Mouse (Mus musculus) hindbrain, embryonic 11.5 days (tissue): ENCODE results near the gene Cenpi. TPM values are rescaled to one million over a fixed set of nuclear protein-coding genes. Genes with fewer than 3 reads are reported as not detected.

Source experiments
- ATAC-seq: fragments of 200-750 bp; cut with Nextera tagmentation; 2 replicates; pipeline ENCODE4 v1.8.0; 2017; ENCODE audit warnings: mild to moderate bottlenecking, moderate TSS enrichment, moderate library complexity; ENCODE audit not compliant: low FRiP score
- DNase-seq: peaks from one replicate; pipeline ENCODE4 v3.0.0-alpha.2; 2015; ENCODE audit warnings: low spot score
- H3K27ac ChIP-seq: fragments of 300-500 bp; sonication (generic); 2 replicates; pipeline ENCODE4 v1.5.1; 2014; ENCODE audit warnings: mild to moderate bottlenecking, low read depth, low read length
- H3K27me3 ChIP-seq: fragments of 300-500 bp; sonication (generic); 2 replicates; pipeline ENCODE4 v1.6.1; 2014; ENCODE audit warnings: mild to moderate bottlenecking, low read length, moderate library complexity, mixed read lengths; ENCODE audit not compliant: control insufficient read depth, insufficient read depth
- H3K36me3 ChIP-seq: fragments of 300-500 bp; sonication (generic); 2 replicates; pipeline ENCODE4 v1.6.1; 2014; ENCODE audit warnings: mild to moderate bottlenecking, low read length, moderate library complexity, mixed read lengths; ENCODE audit not compliant: control insufficient read depth, insufficient read depth
- H3K4me1 ChIP-seq: fragments of 300-500 bp; sonication (generic); replicated peaks from 2 replicates; pipeline ENCODE4 v1.6.1; 2014; ENCODE audit warnings: low read length, mixed read lengths; ENCODE audit not compliant: control insufficient read depth, insufficient read depth
- H3K4me2 ChIP-seq: fragments of 300-500 bp; sonication (generic); replicated peaks from 2 replicates; pipeline ENCODE4 v1.6.1; 2014; ENCODE audit warnings: mild to moderate bottlenecking, low read depth, low read length
- H3K4me3 ChIP-seq: fragments of 300-500 bp; sonication (generic); 2 replicates; pipeline ENCODE4 v1.5.1; 2014; ENCODE audit warnings: low read depth, low read length
- H3K9ac ChIP-seq: fragments of 300-500 bp; sonication (generic); 2 replicates; pipeline ENCODE4 v1.6.1; 2014; ENCODE audit warnings: low read depth, low read length
- H3K9me3 ChIP-seq: fragments of 300-500 bp; sonication (generic); 2 replicates; pipeline ENCODE4 v1.6.1; 2016; ENCODE audit warnings: low read length; ENCODE audit not compliant: control insufficient read depth
- WGBS: fragments of 180-500 bp; shearing (Covaris S2); extraction: QIAGEN DNeasy Blood & Tissue Kit; methylation state at CpG from one replicate; pipeline ENCODE4 v1.1.7; 2014; 5-methylcytosine and 5-hydroxymethylcytosine counted together
- polyA plus RNA-seq: library from polyadenylated mRNA; unstranded; fragments of >200 nt; fragmentation: Nextera tagmentation; extraction: Ambion mirVana; gene quantifications from 2 replicates; pipeline ENCODE4 v1.2.1, GENCODE M21; 2014

The Cenpi gene
- polyA plus RNA-seq, 1 experiment from 2014 or later: 27.6 TPM

GRCm38 (mm10) chrX:134374190-134374589, 66.3 kb downstream of the Cenpi start:
- no peaks in the 10 kb centered on the region for H3K4me1 ChIP-seq
- ATAC-seq (no peak), DNase-seq (no peak)
- no peaks in the 10 kb centered on the region for H3K9me3 ChIP-seq
- no peak overlapping the region for H3K27ac ChIP-seq
- H3K4me2 ChIP-seq: no peak overlapping the region
- no peaks in the 10 kb centered on the region for H3K36me3 ChIP-seq
- H3K27me3 ChIP-seq: no peaks in the 10 kb centered on the region
- H3K4me3 ChIP-seq: no peak overlapping the region
- 57% methylated on average over 1 of the region's 1 CpGs for WGBS
- no peak overlapping the region for H3K9ac ChIP-seq

DNA sequence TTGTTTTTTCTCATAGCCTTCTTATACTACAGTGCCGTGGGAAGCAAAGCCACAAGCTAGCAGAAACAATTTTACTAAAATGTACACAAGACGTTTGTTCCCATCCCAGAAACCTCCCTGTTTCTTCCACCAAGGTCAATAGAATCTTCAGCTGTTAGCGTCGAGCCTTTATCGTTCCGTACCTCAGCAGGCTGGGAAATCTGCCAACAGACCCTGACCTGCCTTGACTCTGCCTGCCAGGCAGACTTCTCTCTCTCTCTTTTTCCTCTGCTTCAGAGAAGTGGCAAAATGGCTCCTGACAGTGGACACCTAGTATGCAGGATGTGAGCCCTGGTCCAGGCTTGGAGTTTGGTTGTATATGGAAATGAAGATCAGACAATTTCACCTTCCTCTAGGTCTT, 77.0 kb downstream of the Cenpi start:
- ATAC-seq (no peak), DNase-seq (no peak)
- no peaks in the 10 kb centered on the region for H3K36me3 ChIP-seq
- no peaks in the 10 kb centered on the region for H3K9me3 ChIP-seq
- H3K4me3 ChIP-seq: no peak overlapping the region
- 88% methylated on average over 6 of the region's 6 CpGs for WGBS
- H3K4me1 ChIP-seq: no peaks in the 10 kb centered on the region
- H3K4me2 ChIP-seq: no peak overlapping the region
- no peak overlapping the region for H3K9ac ChIP-seq
- no peak overlapping the region for H3K27ac ChIP-seq
- no peaks in the 10 kb centered on the region for H3K27me3 ChIP-seq

DNA sequence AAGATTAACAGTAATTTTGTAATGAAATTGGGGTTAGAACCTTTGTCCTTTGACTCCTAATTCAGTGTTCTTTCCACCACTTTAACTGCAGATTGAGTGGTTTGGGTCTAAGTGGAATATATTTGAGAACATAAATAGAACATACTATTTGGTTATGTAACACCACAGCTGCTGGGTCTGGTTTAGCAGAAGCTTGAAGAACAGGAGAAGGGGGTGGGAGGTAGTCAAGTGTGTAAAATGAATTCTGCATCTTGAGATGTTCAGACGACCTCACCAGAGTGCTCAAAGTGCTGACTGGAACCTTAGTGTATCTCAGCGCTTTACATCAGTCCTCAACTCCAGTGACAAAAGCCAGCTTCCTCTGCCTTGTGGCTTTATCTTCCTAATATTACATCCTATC, 91.1 kb downstream of the Cenpi start:
- DNase-seq (no peak), ATAC-seq (no peak)
- 70% methylated on average over 2 of the region's 2 CpGs for WGBS
- Histone ChIP-seq H3K27me3 (no peaks in the 10 kb centered on the region), H3K4me3 (no peak overlapping the region), H3K9ac (no peak overlapping the region), H3K4me1 (no peaks in the 10 kb centered on the region), H3K4me2 (no peak overlapping the region), H3K27ac (no peak overlapping the region), H3K36me3 (no peaks in the 10 kb centered on the region), H3K9me3 (no peaks in the 10 kb centered on the region)

DNA sequence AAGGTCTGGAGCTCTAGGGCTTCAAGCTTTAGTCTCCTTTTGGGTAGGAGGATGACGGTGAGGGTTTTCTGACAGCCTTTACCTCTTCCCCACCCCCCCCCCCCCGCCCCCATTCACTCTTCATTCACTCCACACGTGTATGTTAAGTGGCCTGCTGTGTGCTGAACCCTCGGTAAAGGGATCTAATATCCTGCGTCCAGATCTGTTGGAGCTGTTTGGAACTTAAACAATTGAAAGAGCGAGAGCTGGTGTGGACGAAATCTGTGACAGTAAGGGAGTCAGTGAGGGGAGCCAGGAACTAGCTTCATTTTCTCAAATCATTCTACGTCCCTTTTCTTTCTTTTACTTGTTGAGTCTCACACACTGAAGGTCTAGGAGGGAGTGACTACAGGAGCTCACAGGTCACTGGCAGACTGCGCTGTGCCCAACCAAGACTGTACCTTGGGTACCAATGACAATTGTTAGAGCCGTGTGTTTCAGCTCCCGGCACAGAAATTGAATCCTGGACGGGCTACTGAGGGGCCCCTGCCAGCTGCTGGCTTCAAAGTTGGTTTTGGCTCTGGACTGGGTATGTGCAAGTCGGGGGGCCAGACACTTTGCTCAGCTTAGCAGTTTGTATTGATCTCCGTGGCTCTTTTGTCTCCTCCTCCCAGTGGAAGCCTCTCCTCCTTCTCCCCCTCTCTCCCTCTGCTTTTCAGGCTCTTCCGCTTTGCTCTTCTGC, 96.1 kb downstream of the Cenpi start, which contains the start of gene Drp2:
Gene Drp2 (plus strand): TSS at position 689 of the 721 bp plus-strand sequence.
- Histone ChIP-seq H3K9ac (peak within 1 kb of the TSS; percentile 42; the same call in 1 of the 2 replicates), H3K27me3 (no peaks in the 10 kb centered on the region; the same call in 1 of the 2 replicates), H3K9me3 (no peaks in the 10 kb centered on the region), H3K36me3 (no peaks in the 10 kb centered on the region), H3K27ac (0 out of 2 replicates have a peak within 1 kb of the TSS, but pooled peaks have one; percentile 30), H3K4me3 (peak within 1 kb of the TSS; percentile 31), H3K4me1 (no peaks in the 10 kb centered on the region), H3K4me2 (peak within 1 kb of the TSS; percentile 44)
- 20% methylated on average over 14 of the region's 15 CpGs for WGBS
- peak; percentile 81 for ATAC-seq
- DNase-seq: peak; percentile 51

- Histone ChIP-seq H3K4me2 (peak overlapping the region; percentile 44), H3K9ac (peak overlapping the region; percentile 42; the same call in 1 of the 2 replicates), H3K27ac (0 out of 2 replicates have a peak overlapping the region, but pooled peaks have one; percentile 30), H3K27me3 (no peaks in the 10 kb centered on the region; the same call in 1 of the 2 replicates), H3K4me3 (peak overlapping the region; percentile 31), H3K9me3 (no peaks in the 10 kb centered on the region), H3K36me3 (no peaks in the 10 kb centered on the region), H3K4me1 (no peaks in the 10 kb centered on the region)
- ATAC-seq (peak; percentile 75), DNase-seq (no peak)
- 28% methylated on average over 12 of the region's 14 CpGs for WGBS
These were observed 96.7 kb downstream of the Cenpi start for GRCm38 (mm10) chrX:134404584-134404955.

DNA sequence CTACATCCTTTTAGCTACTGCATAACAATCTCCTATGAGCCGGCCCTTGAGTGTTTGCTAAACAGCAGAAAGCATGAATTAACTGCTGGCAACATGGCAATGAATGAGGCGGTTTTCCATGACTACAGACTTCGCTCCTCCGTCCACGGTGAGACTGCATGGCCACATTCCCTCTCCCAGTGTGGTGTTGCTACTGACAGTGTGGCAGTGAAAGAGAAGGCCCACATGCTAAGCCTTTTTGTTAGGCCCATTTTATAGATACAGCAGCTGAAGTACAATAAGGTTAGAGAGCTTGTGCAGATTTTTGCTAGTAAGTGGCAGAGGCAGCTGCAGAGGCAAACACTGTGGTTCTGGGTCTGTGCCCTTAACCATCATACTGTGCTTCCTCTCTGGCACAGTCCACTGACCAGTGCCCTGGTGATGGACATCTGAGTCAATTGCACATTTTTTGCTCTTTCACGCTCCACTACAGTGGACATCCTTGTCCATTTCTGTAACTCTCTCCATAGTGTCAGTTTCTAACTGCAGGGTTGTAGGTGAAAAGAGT, 101.5 kb downstream of the Cenpi start:
- Histone ChIP-seq H3K27me3 (no peaks in the 10 kb centered on the region; the same call in 1 of the 2 replicates), H3K9me3 (no peaks in the 10 kb centered on the region), H3K36me3 (no peaks in the 10 kb centered on the region), H3K4me3 (no peak overlapping the region), H3K27ac (no peak overlapping the region), H3K4me1 (no peaks in the 10 kb centered on the region), H3K9ac (no peak overlapping the region), H3K4me2 (no peak overlapping the region)
- ATAC-seq (no peak), DNase-seq (no peak)
- 87% methylated on average over 6 of the region's 6 CpGs for WGBS

GRCm38 (mm10) chrX:134412096-134412495, 104.2 kb downstream of the Cenpi start:
- Histone ChIP-seq H3K4me1 (no peaks in the 10 kb centered on the region), H3K27ac (no peak overlapping the region), H3K9me3 (no peaks in the 10 kb centered on the region), H3K36me3 (no peaks in the 10 kb centered on the region), H3K9ac (no peak overlapping the region), H3K4me2 (no peak overlapping the region), H3K4me3 (no peak overlapping the region), H3K27me3 (no peaks in the 10 kb centered on the region; the same call in 1 of the 2 replicates)
- DNase-seq (no peak), ATAC-seq (no peak)
- 95% methylated on average over 1 of the region's 1 CpGs for WGBS
